8 mouse cellular contexts compared by ENCODE assay signal in the genomic region with DNA sequence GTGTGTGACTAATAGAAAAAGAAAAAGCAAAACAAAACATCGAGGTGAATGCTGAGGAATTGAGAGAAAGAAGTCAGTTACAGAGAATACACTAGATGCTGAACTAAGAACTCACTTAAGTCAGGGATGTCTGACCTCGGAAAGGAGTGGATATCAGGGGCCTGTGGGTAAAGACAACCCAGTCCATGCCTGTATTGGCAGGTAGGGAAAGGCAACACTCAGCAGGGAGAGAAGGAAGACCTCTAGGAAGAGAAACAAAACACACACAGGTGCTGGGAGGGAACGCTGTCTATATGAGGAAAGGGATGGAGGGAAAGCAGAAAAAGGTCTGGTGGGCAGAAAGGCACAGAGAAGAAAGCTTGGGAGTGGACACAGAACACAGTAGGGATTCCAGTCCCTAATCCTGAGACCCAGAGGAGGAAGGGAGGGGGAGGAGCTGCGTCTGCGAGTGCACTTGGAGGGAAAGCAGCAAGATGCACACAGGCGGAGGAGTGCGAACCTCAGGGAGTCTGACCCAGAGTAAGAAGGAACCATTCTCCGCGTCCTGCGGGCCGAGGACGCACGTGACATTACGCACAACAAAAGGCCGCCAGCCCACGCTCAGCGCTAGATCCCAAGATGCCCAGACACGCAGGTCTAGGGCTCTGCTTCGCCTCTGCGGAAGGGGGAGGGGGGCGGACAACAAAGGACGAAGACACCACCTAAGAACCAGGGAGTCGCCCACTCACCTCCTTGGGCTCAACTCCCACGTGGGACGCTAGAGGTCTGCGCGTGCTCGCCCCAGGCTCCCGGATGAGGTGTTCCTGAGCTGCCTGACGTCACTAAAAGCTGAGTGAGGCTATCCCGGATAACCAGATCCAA. TPM values are rescaled to one million over a fixed set of nuclear protein-coding genes. Genes with fewer than 3 reads are reported as not detected.
DNase-seq lines count a peak whose midpoint lies in the region; ATAC-seq and TF ChIP-seq lines count a peak whose summit lies in the region.

A gene (minus strand): TSS at position 770 of the 861 bp plus-strand sequence.

- H3K36me3 ChIP-seq in forebrain, embryonic 13.5 days (ENCODE audit: poor library complexity, severe bottlenecking) = peaks cover 24% of the 10 kb centered on the region
- H3K36me3 ChIP-seq in heart, postnatal 0 days (replicated peaks; ENCODE audit: control insufficient read depth, insufficient read depth, low read length) = peaks cover 21% of the 10 kb centered on the region
- peaks cover 17% of the 10 kb centered on the region for H3K36me3 ChIP-seq in liver, embryonic 12.5 days
- 0 out of 2 replicates have a peak, but pooled peaks cover 2% of the 10 kb centered on the region for H3K36me3 ChIP-seq in splenic B cell, adult 2 months (ENCODE audit: control insufficient read depth, insufficient read depth, low read length, poor library complexity, severe bottlenecking)

- H3K9me3 ChIP-seq in forebrain, embryonic 13.5 days (replicated peaks) = peaks cover 3% of the 10 kb centered on the region
- H3K9me3 ChIP-seq in heart, postnatal 0 days (replicated peaks; ENCODE audit: control insufficient read depth, low read length) = peaks cover 3% of the 10 kb centered on the region
- H3K9me3 ChIP-seq in liver, embryonic 12.5 days (replicated peaks) = no peaks in the 10 kb centered on the region

- peak within 1 kb of the TSS; percentile 78 for H3K27ac ChIP-seq in forebrain, embryonic 13.5 days
- H3K27ac ChIP-seq in heart, postnatal 0 days (ENCODE audit: low read depth) = peak within 1 kb of the TSS; percentile 56
- H3K27ac ChIP-seq in liver, embryonic 12.5 days = no peak within 1 kb of the TSS

- TF ChIP-seq CTCF in heart, postnatal 0 days (IDR thresholded peaks at IDR 0.05; ENCODE audit: low read depth) = no peak

- peak; percentile 36 to 47 for DNase-seq in B cell, adult 2 months
- peak; percentile 52 for DNase-seq in c-Kit-positive CD71-positive TER-119-negative erythroid progenitor cells, embryonic 14.5 days (ENCODE audit: low read depth)
- DNase-seq in heart, postnatal 0 days (ENCODE audit: low spot score) = peak; percentile 86
- DNase-seq in kidney, postnatal 25 days = peak; percentile 62 to 83
- peak; percentile 68 for DNase-seq in naive thymus-derived CD4-positive, alpha-beta T cell, adult 2 months (ENCODE audit: low read depth)
- peak; percentile 50 for DNase-seq in splenic B cell, adult 2 months (ENCODE audit: low read depth, low spot score)

- H3K4me3 ChIP-seq in forebrain, embryonic 13.5 days = peak within 1 kb of the TSS; percentile 54
- peak within 1 kb of the TSS; percentile 60 for H3K4me3 ChIP-seq in heart, postnatal 0 days (ENCODE audit: low read depth, low read length)
- H3K4me3 ChIP-seq in liver, embryonic 12.5 days = peak within 1 kb of the TSS; percentile 48

- WGBS in forebrain, embryonic 13.5 days = 4% methylated on average over 30 of the region's 31 CpGs
- WGBS in heart, postnatal 0 days = 4% methylated on average over 31 of the region's 31 CpGs
- WGBS in liver, embryonic 12.5 days (ENCODE audit: insufficient replicate concordance) = 4% methylated on average over 31 of the region's 31 CpGs

- H3K4me2 ChIP-seq in forebrain, embryonic 13.5 days = peak within 1 kb of the TSS; percentile 80
- H3K4me2 ChIP-seq in heart, postnatal 0 days (ENCODE audit: low read depth, low read length) = peak within 1 kb of the TSS; percentile 92
- peak within 1 kb of the TSS; percentile 76 for H3K4me2 ChIP-seq in liver, embryonic 12.5 days

- peak within 1 kb of the TSS; percentile 79 for H3K9ac ChIP-seq in forebrain, embryonic 13.5 days
- peak within 1 kb of the TSS; percentile 78 for H3K9ac ChIP-seq in heart, postnatal 0 days (replicated peaks; ENCODE audit: low read depth, low read length)
- H3K9ac ChIP-seq in liver, embryonic 12.5 days = peak within 1 kb of the TSS; percentile 53

- no peaks in the 10 kb centered on the region for H3K27me3 ChIP-seq in forebrain, embryonic 13.5 days
- no peaks in the 10 kb centered on the region for H3K27me3 ChIP-seq in heart, postnatal 0 days (ENCODE audit: control insufficient read depth, insufficient read depth, low read length)
- no peaks in the 10 kb centered on the region for H3K27me3 ChIP-seq in liver, embryonic 12.5 days (replicated peaks)
- no peaks in the 10 kb centered on the region for H3K27me3 ChIP-seq in splenic B cell, adult 2 months (ENCODE audit: control insufficient read depth, insufficient read depth, low read length, poor library complexity, severe bottlenecking)

- TF ChIP-seq EP300 in heart, postnatal 0 days (IDR thresholded peaks at IDR 0.05; ENCODE audit: low read depth) = no peak

- ATAC-seq in forebrain, embryonic 13.5 days = peak; percentile 99
- peak; percentile 94 for ATAC-seq in heart, postnatal 0 days (ENCODE audit: insufficient read depth, low read depth)
- ATAC-seq in liver, embryonic 12.5 days = peak; percentile 87

- peaks cover 16% of the 10 kb centered on the region for H3K4me1 ChIP-seq in forebrain, embryonic 13.5 days
- H3K4me1 ChIP-seq in heart, postnatal 0 days (ENCODE audit: control insufficient read depth, insufficient read depth) = peaks cover 6% of the 10 kb centered on the region; the same call in 1 of the 2 replicates
- H3K4me1 ChIP-seq in liver, embryonic 12.5 days = peaks cover 18% of the 10 kb centered on the region

RNA-seq across cellular contexts. Expression of the gene that starts here (rescaled TPM):
- 11.4 and 14.9 TPM in 2 replicates for polyA plus RNA-seq in forebrain, embryonic 13.5 days (2015; fragmentation: Nextera tagmentation; extraction: Ambion mirVana)
- total RNA-seq in heart, postnatal 0 days (2014; rRNA removed; ENCODE audit: low replicate concordance) = 1.5 and 6.3 TPM in 2 replicates
- 2.1 and 2.6 TPM in 2 replicates for polyA plus RNA-seq in heart, postnatal 0 days (2015; fragmentation: Nextera tagmentation; extraction: Ambion mirVana)
- 1.4 and 2.1 TPM in 2 replicates for polyA plus RNA-seq in liver, embryonic 12.5 days (2016; fragmentation: Nextera tagmentation; extraction: Ambion mirVana)
